Mouse (Mus musculus) kidney, postnatal 10 days (tissue): Measurements from ENCODE around the gene Gse1.
"Not testable (repeated sequence)": the region's sequence is repeated elsewhere in the genome, so short reads cannot be mapped to it uniquely, and the experiment has no call there.

Source experiments
- DNase-seq: peaks from one replicate; pipeline ENCODE4 v3.0.0; 2021; ENCODE audit warnings: mixed read lengths

The Gse1 gene

DNA sequence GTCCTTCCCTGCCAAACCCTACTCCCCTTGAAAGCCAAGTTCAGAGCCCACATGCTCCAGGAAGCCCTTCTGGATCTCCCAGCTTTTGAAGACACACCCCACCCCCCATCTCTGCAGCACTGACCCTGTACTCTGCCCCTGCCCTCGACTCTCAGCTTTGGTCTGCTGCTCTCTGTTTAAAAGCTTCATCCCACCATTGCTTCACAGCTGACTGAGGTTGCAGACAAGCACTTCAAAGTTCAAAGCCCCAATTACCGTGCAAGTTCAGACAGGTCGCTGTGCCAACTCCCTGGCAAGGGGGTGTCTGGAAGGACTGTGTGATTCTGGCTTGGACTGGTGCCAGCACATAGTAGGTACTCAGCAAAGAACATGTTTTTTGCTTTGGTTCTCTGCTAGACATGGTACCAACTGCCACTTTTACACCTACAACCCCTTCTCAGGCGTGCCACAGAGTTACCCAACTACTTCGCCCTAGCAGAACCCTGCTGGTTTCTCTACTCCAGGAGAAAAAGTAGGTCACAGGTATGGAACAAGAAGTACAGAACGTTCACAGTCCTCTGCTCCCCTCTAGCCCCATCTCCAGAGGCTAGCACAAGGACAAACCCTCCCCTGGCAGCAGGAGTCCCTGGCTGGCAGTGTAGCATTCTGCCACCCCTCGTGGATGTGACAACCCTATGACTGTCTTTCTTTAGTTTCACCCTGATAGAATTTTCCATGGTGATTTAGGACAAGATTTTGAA lies 123.2 kb downstream of the Gse1 start:
- DNase-seq: peak; percentile 49

DNA sequence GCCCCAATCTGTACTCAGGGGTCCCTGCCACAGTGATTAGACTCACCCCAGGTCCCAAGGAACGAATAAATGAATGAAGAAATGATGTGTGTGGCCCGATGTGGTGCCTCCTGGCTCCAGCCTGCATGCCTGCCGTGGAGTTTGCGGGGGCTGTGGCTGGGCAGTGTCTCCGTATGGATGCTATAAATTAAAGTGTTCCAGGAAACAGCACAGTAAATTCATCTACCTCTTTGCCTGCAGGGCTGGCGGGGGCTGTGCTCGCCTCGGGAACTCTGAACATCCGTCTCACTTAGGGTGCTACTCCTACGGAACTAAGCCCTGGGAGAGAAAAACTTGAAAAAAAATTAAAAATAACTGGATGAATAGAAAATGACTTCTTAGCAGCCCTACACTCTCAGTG lies 123.8 kb downstream of the Gse1 start:
- no peak for DNase-seq

DNA sequence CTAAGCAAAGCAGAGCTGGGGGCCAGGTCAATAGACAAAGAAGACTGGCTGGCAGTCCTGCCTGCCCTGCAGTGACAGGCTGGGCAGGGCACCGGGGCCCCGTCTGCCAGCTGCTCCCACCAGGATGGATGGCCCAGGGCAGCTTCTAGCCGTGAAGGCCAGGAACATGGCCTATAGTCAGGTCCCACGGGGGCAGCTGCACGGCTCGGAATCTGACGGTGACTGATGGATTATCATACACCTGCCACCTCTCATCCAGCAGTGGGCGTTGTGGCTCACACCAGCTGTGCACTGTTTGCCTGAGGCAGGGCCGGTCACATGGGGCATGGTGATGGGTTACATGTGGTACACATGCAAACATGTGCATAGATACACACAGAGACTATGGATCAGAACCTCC lies 127.8 kb downstream of the Gse1 start:
- no peak for DNase-seq

DNA sequence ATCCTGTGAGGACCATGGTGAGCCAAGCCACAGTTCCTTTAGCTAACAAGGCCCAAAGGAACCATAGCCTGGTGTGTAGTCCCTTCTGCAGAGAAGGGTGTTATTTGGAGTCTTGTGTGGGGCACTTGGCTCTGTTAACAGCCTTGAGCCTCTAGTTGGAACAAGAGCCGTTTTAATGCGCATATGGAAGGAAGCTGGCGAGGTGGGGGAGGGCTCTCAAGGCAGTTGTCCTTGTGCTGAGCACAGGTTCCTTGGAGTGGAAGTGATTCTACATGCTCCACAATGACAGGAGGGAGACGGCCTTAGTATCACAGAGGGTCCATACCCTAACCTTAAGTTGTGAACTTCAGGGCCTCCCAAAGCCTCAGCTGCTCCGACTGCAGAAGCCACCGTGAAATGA lies 129.2 kb downstream of the Gse1 start:
- no peak for DNase-seq

DNA sequence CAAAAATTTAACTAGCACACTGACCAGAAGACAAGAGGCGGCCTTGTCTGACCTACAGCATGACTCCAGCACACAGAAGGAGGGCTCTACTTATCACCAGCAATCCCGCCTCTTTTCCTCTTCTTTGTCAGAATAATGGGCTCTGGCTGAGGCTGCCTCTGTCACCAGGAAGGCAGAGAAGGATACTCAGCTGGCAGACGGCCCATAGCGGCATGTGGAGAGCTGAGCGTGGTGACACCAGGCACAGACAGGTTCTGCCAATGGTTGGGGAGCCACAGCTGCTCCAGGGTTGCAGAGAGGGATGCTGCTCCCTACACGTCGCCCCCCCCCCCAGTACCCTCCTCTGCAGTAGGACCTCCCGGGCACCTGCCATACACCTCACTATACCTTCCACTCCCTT lies 133.0 kb downstream of the Gse1 start:
- peak; percentile 81 for DNase-seq

DNA sequence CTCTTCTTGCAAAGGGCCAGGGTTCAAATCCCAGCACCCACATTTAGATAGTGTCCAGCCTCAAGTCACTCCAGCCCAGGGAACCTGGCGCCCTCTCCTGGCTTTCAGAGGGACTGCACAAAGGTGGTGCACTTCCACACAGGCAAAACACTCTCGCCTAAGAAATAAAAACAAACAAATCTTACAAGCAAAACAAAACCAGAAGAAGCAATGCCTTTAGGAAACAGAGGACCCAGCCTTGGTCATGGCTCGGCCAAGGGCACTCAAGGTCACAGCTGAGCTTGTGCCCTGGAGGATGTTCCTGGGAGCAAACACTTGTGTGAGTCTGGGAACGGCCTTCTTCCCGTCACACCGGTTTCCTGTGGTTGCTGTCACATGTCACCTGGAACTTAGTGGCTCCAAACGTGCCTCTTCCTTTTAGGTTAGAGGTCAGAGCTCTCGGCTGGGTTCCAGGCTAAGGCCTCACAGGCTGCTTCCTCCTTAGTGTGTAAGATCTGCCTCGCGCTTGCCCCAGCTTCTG lies 135.4 kb downstream of the Gse1 start:
- DNase-seq: peak; percentile 87

DNA sequence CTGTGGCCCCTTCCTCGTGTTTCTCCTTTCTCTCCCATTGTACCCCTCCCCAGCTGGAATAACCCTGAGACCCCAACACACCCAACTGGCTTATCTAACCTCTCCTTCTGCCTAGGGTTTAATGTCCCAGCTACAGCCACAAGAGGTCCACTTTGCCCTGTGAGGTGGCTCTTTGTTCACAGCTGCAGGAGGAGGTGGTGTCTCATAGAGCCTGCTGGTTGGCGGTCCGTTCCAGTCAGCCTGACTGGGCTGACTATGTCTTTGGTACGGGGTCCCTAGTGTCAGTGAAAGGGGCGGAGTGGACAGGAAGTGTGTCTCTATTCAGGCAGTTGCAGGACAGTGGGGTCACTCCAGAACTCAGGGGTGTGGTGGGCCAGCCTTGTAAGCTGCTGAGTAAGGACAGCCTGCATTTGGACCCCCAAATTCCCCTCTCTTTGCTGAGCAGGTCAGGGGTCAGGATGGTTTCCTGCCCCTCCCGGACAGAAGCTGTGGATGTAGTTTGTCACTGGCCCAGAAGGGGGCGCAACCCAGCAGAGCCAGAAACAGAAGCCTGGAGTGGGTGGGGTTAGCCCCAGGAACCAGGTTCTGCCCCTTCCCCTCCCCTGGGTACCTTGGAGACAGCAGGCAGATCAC lies 136.0 kb downstream of the Gse1 start:
- peak; percentile 71 for DNase-seq

DNA sequence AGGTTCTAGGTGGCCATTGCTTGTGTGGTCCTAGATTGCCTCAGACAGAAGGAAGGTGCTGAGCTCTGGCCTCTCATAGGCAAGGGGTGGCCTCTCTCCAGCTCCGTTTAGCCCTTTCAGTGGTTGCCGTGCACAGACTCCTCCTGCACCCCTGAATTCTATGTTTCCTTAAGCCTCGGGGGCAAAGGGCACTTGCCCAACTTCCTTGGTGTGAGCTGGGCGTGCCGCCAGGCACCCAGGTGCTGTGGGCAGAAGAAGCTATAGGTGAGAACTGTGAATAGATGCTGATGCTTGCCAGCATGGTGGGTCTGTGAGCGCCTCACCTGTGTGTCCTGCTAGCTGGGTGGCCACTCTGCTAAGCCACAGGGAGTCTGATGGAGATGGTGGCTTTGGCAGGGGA lies 138.6 kb downstream of the Gse1 start:
- no peak for DNase-seq

DNA sequence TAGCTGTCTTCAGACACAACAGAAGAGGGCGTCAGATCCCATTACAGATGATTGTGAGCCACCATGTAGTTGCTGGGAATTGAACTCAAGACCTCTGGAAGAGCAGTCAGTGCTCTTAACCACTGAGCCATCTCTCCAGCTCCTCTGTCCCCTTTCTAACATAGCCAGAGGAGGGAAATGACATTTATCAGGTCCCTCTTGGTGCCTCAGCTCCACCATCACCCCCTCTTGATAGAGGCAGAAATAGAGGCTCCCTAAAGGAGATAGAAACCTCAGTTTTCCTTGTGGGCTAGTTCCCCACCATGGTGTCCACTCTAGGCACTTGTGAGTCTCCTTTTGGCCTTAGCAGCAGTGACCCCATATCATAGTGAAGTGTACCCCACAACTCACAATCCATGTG lies 139.9 kb downstream of the Gse1 start:
- not testable (repeated sequence) for DNase-seq

DNA sequence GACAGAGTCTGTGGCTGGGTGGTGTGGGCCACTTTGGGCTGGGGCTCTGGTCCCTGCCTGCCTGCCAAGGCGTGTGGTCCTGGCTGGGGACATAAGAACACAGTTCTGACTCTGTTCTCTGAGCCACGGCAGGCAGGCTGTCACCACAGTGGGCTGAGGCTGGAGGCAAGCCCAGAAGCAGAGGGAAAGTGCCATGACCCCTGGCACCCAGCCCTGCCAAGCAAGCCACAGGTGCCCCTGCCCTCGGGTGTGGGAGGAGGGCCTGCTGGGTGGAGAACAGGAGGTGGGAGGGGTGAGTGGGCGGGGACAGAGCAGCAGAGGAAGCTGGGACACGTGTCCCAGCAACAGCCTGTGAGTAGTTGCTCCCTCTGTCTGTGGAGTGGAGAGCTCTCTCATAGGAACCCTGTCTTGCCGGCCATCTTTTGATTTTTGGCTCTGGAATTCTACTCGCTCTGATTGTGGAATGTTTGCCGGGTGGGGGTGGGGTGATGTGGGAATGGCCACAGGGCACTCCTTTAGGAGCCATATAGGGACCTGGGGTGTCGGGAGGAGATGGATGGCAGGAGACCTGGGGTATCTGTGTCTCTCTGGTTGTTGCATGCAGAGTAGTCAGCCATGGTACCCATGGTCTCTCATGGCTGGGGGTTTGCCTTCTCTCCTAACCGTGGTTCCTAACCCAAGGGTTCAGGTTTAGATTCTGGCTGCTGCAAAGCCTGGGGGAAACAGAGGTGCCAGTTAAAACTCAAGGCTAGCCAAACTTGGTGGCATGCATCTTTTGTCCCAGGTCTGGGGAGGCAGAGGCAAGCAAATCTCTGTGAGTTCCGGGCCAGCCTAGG lies 140.8 kb downstream of the Gse1 start:
- DNase-seq: peak; percentile 96

DNA sequence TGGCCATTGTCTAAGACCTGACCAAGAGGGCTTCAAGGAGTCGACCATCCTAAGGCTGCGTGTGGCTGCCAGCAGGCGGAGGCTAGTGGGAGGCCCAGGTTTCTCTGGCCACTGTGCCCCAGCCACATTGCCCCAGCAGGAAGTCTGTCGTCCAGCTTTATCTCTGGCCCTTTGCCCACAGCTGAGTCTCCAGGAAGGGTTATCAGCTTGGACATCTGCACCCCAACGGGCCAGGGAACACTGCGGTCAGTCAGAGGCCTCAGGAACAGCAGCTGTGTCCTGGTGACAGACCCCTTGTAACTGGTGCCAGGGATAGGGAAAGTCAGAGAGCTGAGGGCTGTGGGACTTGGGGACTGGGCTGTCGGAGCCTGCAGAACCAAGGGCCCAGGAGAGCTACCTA lies 141.7 kb downstream of the Gse1 start:
- peak; percentile 79 for DNase-seq

DNA sequence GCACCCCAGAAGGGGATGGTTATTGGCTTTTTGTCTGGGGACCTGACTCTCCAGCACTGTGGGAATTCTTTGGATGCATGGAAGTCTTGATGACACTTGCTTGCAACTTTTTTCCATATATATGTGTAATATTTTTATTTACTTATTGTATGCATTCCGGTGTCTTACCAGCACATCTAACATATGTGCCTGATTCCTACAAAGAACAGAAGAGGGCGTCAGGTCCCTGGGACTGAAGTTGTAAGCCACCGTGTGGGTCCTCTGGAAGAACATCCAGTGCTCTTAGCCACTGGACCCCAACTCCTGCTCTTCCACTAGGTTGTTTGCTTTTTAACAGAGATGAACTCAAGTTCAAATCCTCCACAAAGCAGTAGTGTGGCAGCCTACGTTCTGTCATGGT lies 142.2 kb downstream of the Gse1 start:
- DNase-seq: no peak

DNA sequence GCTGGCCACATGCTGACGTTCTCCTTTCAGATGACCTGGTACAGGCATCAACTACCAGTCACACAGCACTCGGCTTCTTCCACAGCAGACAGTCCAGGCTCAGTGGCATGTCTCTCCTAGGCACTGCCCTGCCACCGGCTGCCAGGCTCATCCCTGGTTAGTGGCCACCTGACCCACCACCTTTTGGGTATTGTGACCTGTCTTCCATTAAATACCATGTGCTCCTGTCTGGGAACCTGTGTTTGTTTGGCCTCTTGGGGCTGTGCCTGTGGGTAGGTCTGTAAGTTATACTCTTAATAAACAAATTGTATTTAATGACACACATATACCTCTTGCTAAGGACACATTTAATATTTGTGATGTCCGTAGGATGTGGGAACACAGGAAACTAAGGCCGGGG lies 142.9 kb downstream of the Gse1 start:
- no peak for DNase-seq

DNA sequence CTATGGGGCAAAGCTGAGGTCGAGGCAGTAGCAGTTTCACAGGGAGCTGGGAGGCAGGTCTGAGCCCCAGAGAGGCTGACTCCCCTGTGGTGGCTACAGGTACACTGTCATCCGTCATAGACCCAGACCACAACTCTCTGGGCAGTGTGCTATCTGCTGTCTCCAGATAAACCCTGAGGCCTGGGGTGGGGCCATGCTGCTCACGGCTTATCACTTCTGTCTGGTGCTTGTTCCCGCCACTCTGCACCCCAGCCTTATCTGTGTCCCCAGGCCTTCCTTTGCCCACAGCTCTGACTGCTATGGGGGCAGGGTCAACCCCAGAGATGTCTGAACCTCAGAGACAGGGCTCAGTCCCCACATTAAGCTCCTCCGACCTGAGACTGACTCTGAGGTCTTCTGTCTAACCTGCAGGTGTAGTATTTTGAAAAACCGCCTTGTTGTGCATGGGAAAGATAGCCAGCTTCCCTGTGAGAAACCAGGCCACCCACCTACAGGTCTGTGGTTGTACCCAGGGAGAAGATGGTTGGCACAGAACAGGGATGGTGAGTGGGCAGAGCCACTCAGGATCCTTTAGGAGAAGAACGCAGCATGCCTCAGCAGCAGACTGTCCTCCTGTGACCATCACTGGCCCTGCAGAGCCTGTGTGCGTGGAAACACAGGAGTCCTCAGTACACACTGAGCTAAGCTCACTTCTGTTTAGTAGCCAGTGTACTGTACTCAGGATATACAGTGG lies 143.6 kb downstream of the Gse1 start:
- DNase-seq: no peak

DNA sequence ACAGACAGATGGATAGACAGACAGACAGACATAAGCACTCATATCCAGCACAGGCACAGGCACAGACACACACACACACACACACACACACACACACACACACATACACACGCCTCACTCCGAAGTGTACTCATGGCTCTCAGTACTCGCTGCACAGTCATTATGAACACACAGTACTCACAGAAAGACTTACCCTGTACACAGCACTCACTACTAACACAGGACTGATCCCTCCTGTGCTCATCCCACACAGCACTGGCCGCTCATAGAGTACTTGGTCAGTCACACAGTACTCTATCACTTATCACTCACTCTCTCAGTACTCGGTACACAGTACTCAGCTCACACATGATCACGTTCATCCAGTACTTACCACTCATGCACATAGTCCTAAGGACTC lies 144.4 kb downstream of the Gse1 start:
- DNase-seq: no peak

DNA sequence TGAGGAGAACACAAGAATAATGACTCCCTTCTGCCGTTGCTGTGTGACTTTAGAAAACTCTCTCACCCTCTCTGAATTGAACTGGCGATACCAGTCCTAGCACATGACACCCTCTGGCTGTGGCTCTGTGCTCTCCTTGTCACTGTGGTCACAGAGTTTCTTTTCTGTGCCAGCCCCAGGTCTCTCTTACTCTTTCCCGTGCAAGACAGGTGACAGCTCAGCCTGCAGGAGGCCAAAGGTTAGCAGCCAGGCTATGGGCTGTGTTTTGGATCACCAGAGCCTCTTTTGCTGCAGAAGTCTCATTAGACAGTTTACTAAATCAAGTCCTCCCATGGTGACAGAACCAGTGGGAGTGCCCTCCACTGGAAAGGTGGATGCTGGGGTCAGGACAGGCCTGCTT lies 145.4 kb downstream of the Gse1 start:
- DNase-seq: no peak

DNA sequence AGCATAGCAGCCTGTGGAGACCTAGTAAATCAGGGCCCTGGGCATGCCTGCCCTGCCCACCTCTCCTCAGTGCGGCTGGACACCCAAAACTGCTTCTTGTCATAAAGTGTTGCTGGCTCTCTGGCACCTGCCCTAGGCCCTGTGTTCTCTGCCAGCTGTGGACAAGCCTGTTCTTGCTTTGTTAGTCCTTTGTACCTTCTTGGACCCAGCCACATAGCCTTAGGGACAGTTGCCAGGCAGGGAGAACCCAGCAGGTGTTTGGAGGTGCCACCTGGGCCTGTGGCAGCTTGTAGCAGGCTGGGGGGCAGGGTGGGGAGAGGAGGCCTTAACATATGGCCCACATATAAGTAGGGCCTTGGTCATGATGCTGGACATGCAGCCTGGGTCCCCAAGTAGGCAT lies 145.8 kb downstream of the Gse1 start:
- DNase-seq: no peak

DNA sequence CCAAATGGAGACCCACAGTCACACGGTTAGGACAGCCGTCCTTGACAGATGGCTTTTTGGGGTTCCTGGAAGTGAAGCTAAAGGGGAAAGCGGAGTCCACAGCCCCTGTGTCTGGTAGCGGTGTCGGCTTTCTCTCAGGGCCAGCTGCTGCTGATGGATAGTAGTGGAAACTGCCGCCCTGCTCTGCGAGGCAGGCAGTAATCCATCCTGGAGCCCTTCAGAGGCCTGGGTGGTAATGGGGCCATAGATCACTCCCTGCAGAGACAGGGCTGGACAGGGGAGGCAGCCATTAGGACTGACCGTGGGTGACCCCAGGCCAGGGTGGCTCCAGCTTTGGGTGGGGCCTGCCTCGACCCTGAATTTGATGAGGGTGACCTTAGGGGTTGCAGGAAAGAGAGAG lies 146.3 kb downstream of the Gse1 start:
- DNase-seq: peak; percentile 65

DNA sequence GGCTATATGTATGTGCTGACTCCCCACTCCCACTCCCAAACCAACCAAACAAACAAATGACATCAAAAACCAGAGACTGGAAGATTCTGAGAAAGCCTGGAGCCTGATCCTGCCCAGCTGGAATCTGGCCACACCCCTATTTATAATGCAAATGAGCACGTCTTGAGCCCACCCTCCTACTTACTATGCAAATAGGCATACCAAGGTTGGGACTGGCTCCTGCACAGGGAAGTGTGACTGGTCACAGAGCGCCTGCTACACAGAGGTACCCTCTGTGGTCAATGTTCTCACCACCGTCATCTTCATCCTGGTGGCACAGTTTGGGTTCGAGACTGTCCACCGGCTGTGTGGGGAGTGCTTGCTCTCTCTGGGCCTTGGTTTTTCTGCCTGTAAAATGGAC lies 146.9 kb downstream of the Gse1 start:
- DNase-seq: peak; percentile 65

DNA sequence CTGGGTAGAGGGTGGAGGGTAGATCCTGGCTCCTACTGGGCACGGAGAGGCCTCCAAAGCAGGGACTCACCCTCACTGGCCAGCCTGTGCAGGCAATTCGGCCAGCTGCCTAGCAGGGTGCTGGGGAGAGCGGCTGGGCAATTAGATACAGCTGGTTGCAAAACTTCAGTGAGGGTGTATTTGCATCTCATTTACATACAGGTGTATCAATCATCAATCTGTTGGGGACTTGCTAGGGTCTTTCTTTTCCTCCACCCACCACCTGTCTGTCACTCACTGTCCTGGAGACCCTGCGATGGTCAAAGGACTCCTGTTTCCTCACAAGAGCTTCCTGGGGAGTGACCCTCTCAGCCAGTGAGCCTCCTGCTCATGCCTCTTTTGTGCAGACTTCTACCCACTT lies 148.0 kb downstream of the Gse1 start:
- no peak for DNase-seq

DNA sequence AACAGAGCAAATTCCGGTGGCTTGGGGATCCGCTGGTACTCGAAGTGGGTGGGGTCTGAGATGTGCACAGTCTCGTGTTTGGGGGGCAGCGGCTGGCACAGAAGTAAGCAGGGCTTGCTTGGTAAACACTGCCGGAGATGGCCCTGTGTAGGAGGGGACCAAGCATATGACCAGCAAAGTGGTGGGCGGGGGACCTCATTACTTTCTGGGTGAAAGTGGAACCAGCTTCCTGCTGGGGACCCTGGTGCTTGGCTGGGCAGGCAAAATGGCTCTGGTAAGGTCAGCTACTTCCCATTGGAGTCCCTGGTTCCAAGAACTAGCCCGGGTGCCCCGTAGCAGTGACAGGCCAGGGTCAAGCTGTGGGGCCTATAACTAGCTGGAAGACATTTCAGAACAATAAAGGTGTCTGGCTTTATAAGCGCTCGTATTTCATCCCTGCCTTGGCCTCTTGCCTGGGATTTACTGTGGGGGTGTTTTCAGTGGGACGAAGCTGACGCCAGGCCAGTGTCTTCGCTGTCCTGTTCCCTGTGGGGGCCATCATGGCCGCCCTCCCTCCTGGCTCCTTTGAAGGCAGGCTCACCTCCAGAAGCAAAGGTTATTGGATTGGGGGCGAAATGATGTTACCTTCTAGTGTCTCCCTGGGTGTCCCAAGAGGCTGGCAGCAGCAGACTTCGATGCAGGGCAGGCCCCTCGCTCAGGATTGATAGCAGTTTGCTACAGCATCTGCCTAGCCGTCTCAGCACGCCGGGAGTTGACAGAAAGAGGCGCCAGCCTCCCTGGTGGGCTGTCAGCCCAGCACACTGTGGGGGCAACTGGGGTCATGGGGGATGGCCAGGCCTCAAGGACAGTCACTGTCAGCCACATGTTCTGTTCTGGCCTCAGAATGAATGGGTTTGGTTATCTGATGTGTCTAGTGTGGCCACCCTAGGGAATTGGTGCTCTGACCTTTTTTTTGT lies 148.9 kb downstream of the Gse1 start:
- DNase-seq: peak; percentile 79

DNA sequence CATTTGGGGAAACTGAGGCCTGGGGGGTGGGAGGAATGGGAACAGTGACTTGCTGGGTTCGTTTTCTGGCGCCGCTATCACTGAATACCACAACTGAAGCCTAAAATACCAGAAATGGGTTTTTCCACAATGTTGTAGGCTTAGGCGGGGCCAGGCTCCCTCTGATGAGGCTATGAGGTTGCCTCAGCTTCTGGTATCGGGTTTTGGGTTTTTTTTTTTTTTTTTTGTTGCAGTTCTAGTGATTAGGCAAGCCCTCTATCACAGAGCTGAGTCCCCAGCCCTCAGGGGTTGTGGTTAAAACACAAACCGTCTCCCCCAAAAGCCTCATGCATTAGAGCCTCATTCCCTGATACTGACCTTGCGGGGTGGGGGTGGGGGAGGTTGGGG lies 149.5 kb downstream of the Gse1 start:
- no peak for DNase-seq
